Mouse (Mus musculus) forebrain, embryonic 15.5 days (tissue): ENCODE data around the gene Irf2bp1. TPM values are rescaled to one million over a fixed set of nuclear protein-coding genes. Genes with fewer than 3 reads are reported as not detected.

Experiments
- polyA plus RNA-seq: library from polyadenylated mRNA; unstranded; fragments of >200 nt; fragmentation: Nextera tagmentation; extraction: Ambion mirVana; gene quantifications from 2 replicates; pipeline ENCODE4 v1.2.1, GENCODE M21; 2015

Gene Irf2bp1
- polyA plus RNA-seq, 1 experiment from 2014 or later, result 36.7 TPM

Other genes with a start within 250 kb of the Irf2bp1 start
- not detected in 2 replicates for gene Psg19, start 205.5 kb upstream of the Irf2bp1 start, polyA plus RNA-seq
- gene Psg17, start 182.4 kb upstream of the Irf2bp1 start, polyA plus RNA-seq, result not detected in 2 replicates
- 0.13 and 0.29 TPM in 2 replicates for gene Mill2, start 164.1 kb upstream of the Irf2bp1 start, polyA plus RNA-seq
- 18.2 and 19.2 TPM in 2 replicates for gene Pglyrp1, start 132.7 kb upstream of the Irf2bp1 start, polyA plus RNA-seq
- gene Ccdc61, start 93.6 kb upstream of the Irf2bp1 start, polyA plus RNA-seq, result 26.5 and 27.9 TPM in 2 replicates
- 17.6 and 18.0 TPM in 2 replicates for gene Nova2, start 78.2 kb upstream of the Irf2bp1 start, polyA plus RNA-seq
- 0.60 and 1.2 TPM in 2 replicates for gene Nanos2, start 16.6 kb upstream of the Irf2bp1 start, polyA plus RNA-seq
- gene Mypop, start 12.8 kb upstream of the Irf2bp1 start, polyA plus RNA-seq, result 4.4 and 5.5 TPM in 2 replicates
- 0.18 TPM in 1 of 2 replicates, not detected in the other for gene Foxa3, start 19.5 kb downstream of the Irf2bp1 start, polyA plus RNA-seq
- 34.8 and 35.4 TPM in 2 replicates for gene Sympk, start 20.3 kb downstream of the Irf2bp1 start, polyA plus RNA-seq
- gene Rsph6a, start 50.6 kb downstream of the Irf2bp1 start, polyA plus RNA-seq, result not detected in 2 replicates
- gene Dmwd, start 72.2 kb downstream of the Irf2bp1 start, polyA plus RNA-seq, result 32.0 and 35.1 TPM in 2 replicates
- 8.8 and 11.2 TPM in 2 replicates for gene Dmpk, start 79.8 kb downstream of the Irf2bp1 start, polyA plus RNA-seq
- 2.3 and 2.4 TPM in 2 replicates for gene Six5, start 90.5 kb downstream of the Irf2bp1 start, polyA plus RNA-seq
- 3.6 and 3.8 TPM in 2 replicates for gene Gm4969, start 114.3 kb downstream of the Irf2bp1 start, polyA plus RNA-seq
- gene Fbxo46, start 115.8 kb downstream of the Irf2bp1 start, polyA plus RNA-seq, result 23.4 and 25.4 TPM in 2 replicates
- gene Qpctl, start 145.2 kb downstream of the Irf2bp1 start, polyA plus RNA-seq, result 18.7 and 19.4 TPM in 2 replicates
- gene Snrpd2, start 145.7 kb downstream of the Irf2bp1 start, polyA plus RNA-seq, result 135 and 143 TPM in 2 replicates
- 18.1 and 20.0 TPM in 2 replicates for gene Gipr, start 162.1 kb downstream of the Irf2bp1 start, polyA plus RNA-seq
- gene Eml2, start 172.4 kb downstream of the Irf2bp1 start, polyA plus RNA-seq, result 8.2 and 12.5 TPM in 2 replicates
- gene Gpr4, start 208.5 kb downstream of the Irf2bp1 start, polyA plus RNA-seq, result 2.2 and 2.4 TPM in 2 replicates
- 40.6 and 44.5 TPM in 2 replicates for gene Opa3, start 224.3 kb downstream of the Irf2bp1 start, polyA plus RNA-seq